Mouse (Mus musculus): ENCODE data around the gene Clta.

DNA sequence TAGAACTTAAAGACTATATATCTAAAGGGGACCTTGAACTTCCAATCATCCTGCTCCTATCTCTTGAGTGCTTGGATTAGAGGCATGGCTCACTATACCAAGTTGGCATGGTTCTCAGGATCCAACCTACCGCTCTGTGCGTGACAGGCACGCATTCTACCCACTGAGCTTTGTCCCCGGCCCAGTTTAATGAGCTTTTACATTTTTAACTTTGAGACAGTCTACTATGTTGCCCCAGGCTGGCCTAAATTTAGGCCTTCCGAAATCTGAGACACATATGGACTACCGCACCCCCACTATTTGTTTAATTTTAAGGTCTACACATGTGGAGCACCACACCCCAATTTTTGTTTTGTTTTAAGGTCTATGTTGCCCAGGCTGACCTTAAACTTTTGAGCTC lies 23.4 kb upstream of the Clta start:
- TF ChIP-seq CHD2 (IDR thresholded peaks at IDR 0.05; ENCODE audit: low read depth, low read length) (no peak), HCFC1 (IDR thresholded peaks at IDR 0.05; ENCODE audit: borderline replicate concordance, insufficient read depth, low read length) (no peak)
